Mouse (Mus musculus) bone marrow macrophage, adult 2 months (primary cell): ENCODE results near the gene Igf1r.

Source experiments
- CTCF ChIP-seq: IDR thresholded peaks from 2 replicates; pipeline ENCODE4 v1.5.1; 2012; ENCODE audit warnings: low read depth, mild to moderate bottlenecking, low read length, moderate library complexity
- POLR2A ChIP-seq: IDR thresholded peaks from 2 replicates; pipeline ENCODE4 v1.6.1; 2012; ENCODE audit warnings: mild to moderate bottlenecking, low read depth, low read length, borderline replicate concordance

- TF ChIP-seq CTCF = no peak
- TF ChIP-seq POLR2A = no peak
Observed at GRCm38 (mm10) chr7:68262612-68263200, 310.1 kb downstream of the Igf1r start.
